28 mouse cellular contexts compared by ENCODE assay signal in genomic region chr12:75741273-75741672, GRCm38 (mm10). TPM values are rescaled to one million over a fixed set of nuclear protein-coding genes. Genes with fewer than 3 reads are reported as not detected.
A peak's percentile ranks its signal among the peaks of the same experiment; 100 is the strongest.
DNase-seq lines count a peak whose midpoint lies in the region; ATAC-seq and TF ChIP-seq lines count a peak whose summit lies in the region.
"Had no signal": no experiment of that assay in that cellular context is flagged by ENCODE, and none has a peak within 500 bp of the region (broad histone marks: within the 10 kb centered on the region; RNA-seq: fewer than 3 reads in every experiment).

No protein-coding gene starts in this region.

- no peak overlapping the region for H3K9ac ChIP-seq in midbrain, embryonic 11.5 days (ENCODE audit: low read length)
- H3K9ac ChIP-seq in intestine, embryonic 15.5 days, result no peak overlapping the region
- H3K9ac ChIP-seq: embryonic facial prominence, embryonic 12.5 days; embryonic facial prominence, embryonic 15.5 days; forebrain, embryonic 13.5 days; heart, embryonic 13.5 days; hindbrain, embryonic 14.5 days had no signal

- H3K27ac ChIP-seq in midbrain, embryonic 11.5 days (ENCODE audit: low read depth, low read length), result no peak overlapping the region
- no peak overlapping the region for H3K27ac ChIP-seq in midbrain, embryonic 10.5 days (replicated peaks)
- H3K27ac ChIP-seq in small intestine, adult 2 months (ENCODE audit: insufficient read depth, low read depth, low read length), result peak overlapping the region; percentile 78; the same call in 1 of the 2 replicates
- no peak overlapping the region for H3K27ac ChIP-seq in limb, embryonic 10.5 days
- no peak overlapping the region for H3K27ac ChIP-seq in intestine, embryonic 15.5 days
- H3K27ac ChIP-seq: embryonic facial prominence, embryonic 12.5 days; embryonic facial prominence, embryonic 15.5 days; forebrain, embryonic 13.5 days; heart, adult 2 months; heart, embryonic 10.5 days; heart, embryonic 13.5 days; hindbrain, embryonic 14.5 days; hindbrain, postnatal 0 days had no signal

- no peak overlapping the region for H3K4me3 ChIP-seq in midbrain, embryonic 11.5 days (ENCODE audit: low read depth, low read length)
- no peak overlapping the region for H3K4me3 ChIP-seq in midbrain, embryonic 10.5 days
- no peak overlapping the region for H3K4me3 ChIP-seq in small intestine, adult 2 months (ENCODE audit: low read depth, low read length)
- no peak overlapping the region for H3K4me3 ChIP-seq in limb, embryonic 10.5 days
- no peak overlapping the region for H3K4me3 ChIP-seq in intestine, embryonic 15.5 days (replicated peaks)
- H3K4me3 ChIP-seq: embryonic facial prominence, embryonic 12.5 days; embryonic facial prominence, embryonic 15.5 days; forebrain, embryonic 13.5 days; heart, adult 2 months; heart, embryonic 10.5 days; heart, embryonic 13.5 days had no signal

- WGBS in midbrain, embryonic 11.5 days, result 79% methylated on average over 2 of the region's 2 CpGs
- WGBS in midbrain, embryonic 10.5 days, result 81% methylated on average over 2 of the region's 2 CpGs
- WGBS in small intestine, adult 2 months, result 91% methylated on average over 2 of the region's 2 CpGs
- 87% methylated on average over 2 of the region's 2 CpGs for WGBS in limb, embryonic 10.5 days
- WGBS in intestine, embryonic 15.5 days, result 88% methylated on average over 2 of the region's 2 CpGs

- no peak for ATAC-seq in midbrain, embryonic 11.5 days (ENCODE audit: low FRiP score)
- no peak for ATAC-seq in intestine, embryonic 15.5 days
- ATAC-seq: CD4-positive, CD25-positive, alpha-beta regulatory T cell, adult 4 months; forebrain, embryonic 13.5 days; hindbrain, postnatal 0 days; inflammation-experienced regulatory T-cells, adult 6 months; intestine, postnatal 0 days had no signal

- TF ChIP-seq CTCF in small intestine, adult 2 months (IDR thresholded peaks at IDR 0.05; ENCODE audit: extremely low read depth, insufficient read length, insufficient replicate concordance, low read depth, low read length), result no peak

- H3K4me1 ChIP-seq in midbrain, embryonic 11.5 days (ENCODE audit: control insufficient read depth, insufficient read depth, low read length), result no peaks in the 10 kb centered on the region
- peaks cover 5% of the 10 kb centered on the region; the same call in 1 of the 2 replicates for H3K4me1 ChIP-seq in midbrain, embryonic 10.5 days
- peaks cover 11% of the 10 kb centered on the region for H3K4me1 ChIP-seq in small intestine, adult 2 months (ENCODE audit: control insufficient read depth, insufficient read depth, insufficient read length, low read length)
- H3K4me1 ChIP-seq in limb, embryonic 10.5 days, result no peaks in the 10 kb centered on the region
- no peaks in the 10 kb centered on the region for H3K4me1 ChIP-seq in intestine, embryonic 15.5 days (replicated peaks)
- H3K4me1 ChIP-seq: embryonic facial prominence, embryonic 12.5 days; embryonic facial prominence, embryonic 15.5 days; forebrain, embryonic 13.5 days had no signal

- H3K4me2 ChIP-seq in midbrain, embryonic 11.5 days, result no peak overlapping the region
- H3K4me2 ChIP-seq in intestine, embryonic 15.5 days (replicated peaks), result no peak overlapping the region
- H3K4me2 ChIP-seq: embryonic facial prominence, embryonic 12.5 days; embryonic facial prominence, embryonic 15.5 days; forebrain, embryonic 13.5 days; heart, embryonic 13.5 days; hindbrain, embryonic 14.5 days had no signal

- no peak for TF ChIP-seq POLR2A in small intestine, adult 2 months (IDR thresholded peaks at IDR 0.05; ENCODE audit: low read depth, low read length)

- DNase-seq in adrenal gland, adult 2 months, result peak; percentile 84
- no peak for DNase-seq in adrenal gland, postnatal 4 days (ENCODE audit: low spot score in 2 of 2)
- DNase-seq in midbrain, embryonic 11.5 days (ENCODE audit: low spot score, missing footprints), result peak; percentile 72
- DNase-seq in midbrain, embryonic 10.5 days (ENCODE audit: low spot score), result no peak
- DNase-seq in adrenal gland, postnatal 14 days, result peak; percentile 71
- no peak for DNase-seq in limb, embryonic 10.5 days (ENCODE audit: low spot score)
- DNase-seq: cerebellum, adult 11 months; cerebellum, adult 2 months; cerebellum, adult 9-11 months; cerebellum, postnatal 25 days; gastrocnemius, postnatal 10 days; gastrocnemius, postnatal 36 days; heart, adult 2 months; heart, postnatal 14 days; heart, postnatal 4 days; kidney, adult 2 months had no signal

- no peaks in the 10 kb centered on the region for H3K9me3 ChIP-seq in midbrain, embryonic 11.5 days (ENCODE audit: control insufficient read depth, low read length)
- H3K9me3 ChIP-seq in midbrain, embryonic 10.5 days (replicated peaks), result no peaks in the 10 kb centered on the region
- H3K9me3 ChIP-seq in limb, embryonic 10.5 days (replicated peaks), result no peaks in the 10 kb centered on the region
- no peaks in the 10 kb centered on the region for H3K9me3 ChIP-seq in intestine, embryonic 15.5 days
- H3K9me3 ChIP-seq: embryonic facial prominence, embryonic 12.5 days; embryonic facial prominence, embryonic 15.5 days; forebrain, embryonic 13.5 days; heart, embryonic 10.5 days; heart, embryonic 13.5 days had no signal

- H3K36me3 ChIP-seq in midbrain, embryonic 11.5 days (ENCODE audit: control insufficient read depth, insufficient read depth, low read length), result no peaks in the 10 kb centered on the region
- H3K36me3 ChIP-seq in midbrain, embryonic 10.5 days, result no peaks in the 10 kb centered on the region
- H3K36me3 ChIP-seq in small intestine, adult 2 months (ENCODE audit: control insufficient read depth, insufficient read depth, low read length), result no peaks in the 10 kb centered on the region
- no peaks in the 10 kb centered on the region for H3K36me3 ChIP-seq in limb, embryonic 10.5 days
- H3K36me3 ChIP-seq in intestine, embryonic 15.5 days, result no peaks in the 10 kb centered on the region
- H3K36me3 ChIP-seq: embryonic facial prominence, embryonic 12.5 days; embryonic facial prominence, embryonic 15.5 days; heart, embryonic 10.5 days; heart, embryonic 13.5 days had no signal

- H3K27me3 ChIP-seq in midbrain, embryonic 11.5 days (ENCODE audit: control insufficient read depth, insufficient read depth, low read length), result no peaks in the 10 kb centered on the region
- H3K27me3 ChIP-seq in midbrain, embryonic 10.5 days (ENCODE audit: low read depth, poor library complexity, severe bottlenecking), result peaks cover 16% of the 10 kb centered on the region
- no peaks in the 10 kb centered on the region for H3K27me3 ChIP-seq in small intestine, adult 2 months (ENCODE audit: control insufficient read depth, insufficient read depth, low read length)
- peaks cover 20% of the 10 kb centered on the region for H3K27me3 ChIP-seq in limb, embryonic 10.5 days (ENCODE audit: low read depth, poor library complexity, severe bottlenecking)
- H3K27me3 ChIP-seq in intestine, embryonic 15.5 days (replicated peaks), result no peaks in the 10 kb centered on the region
- H3K27me3 ChIP-seq: embryonic facial prominence, embryonic 12.5 days; embryonic facial prominence, embryonic 15.5 days; heart, embryonic 13.5 days had no signal

RNA-seq across cellular contexts. Expression of gene Sgpp1, which starts 5.7 kb away (rescaled TPM):
- total RNA-seq in adrenal gland, adult 2 months (2021), result 100 to 1,000 TPM; 141 to 178 TPM
- polyA plus RNA-seq in adrenal gland, adult 2 months (2012; rRNA removed), result 143 and 152 TPM in 2 replicates
- 10 to 100 TPM; 62.7 to 65.8 TPM for total RNA-seq in adrenal gland, postnatal 4 days (2021)
- 10.0 and 10.2 TPM in 2 replicates for polyA plus RNA-seq in midbrain, embryonic 11.5 days (2014; fragmentation: Nextera tagmentation; extraction: Ambion mirVana)
- 5.5 and 6.1 TPM in 2 replicates for polyA plus RNA-seq in midbrain, embryonic 10.5 days (2016; fragmentation: Nextera tagmentation; extraction: Ambion mirVana)
- 89.2 and 93.5 TPM in 2 replicates for total RNA-seq in adrenal gland, postnatal 14 days (2021)
- 13.1 and 14.9 TPM in 2 replicates for polyA plus RNA-seq in small intestine, adult 2 months (2012; rRNA removed)
- 5.1 and 6.7 TPM in 2 replicates for polyA plus RNA-seq in limb, embryonic 10.5 days (2016; fragmentation: Nextera tagmentation; extraction: Ambion mirVana)
- polyA plus RNA-seq in intestine, embryonic 15.5 days (2015; fragmentation: Nextera tagmentation; extraction: Ambion mirVana), result 16.2 and 16.3 TPM in 2 replicates

Comparison
In these comparisons a context has a peak if more than half of its experiments do, and no peak if none do; other contexts are left out.
1. DNase-seq: peak in adrenal gland, adult 2 months (single experiment), midbrain, embryonic 11.5 days (single experiment) and adrenal gland, postnatal 14 days (single experiment); none in adrenal gland, postnatal 4 days (0 of 2), midbrain, embryonic 10.5 days (single experiment) and limb, embryonic 10.5 days (single experiment).